Mouse (Mus musculus) kidney, embryonic 16.5 days (tissue): ENCODE data around the gene Ovca2. TPM values are rescaled to one million over a fixed set of nuclear protein-coding genes. Genes with fewer than 3 reads are reported as not detected.

ENCODE experiments used
- ATAC-seq: fragments of 200-750 bp; cut with Nextera tagmentation; 2 replicates; pipeline ENCODE4 v1.8.0; 2017; ENCODE audit warnings: moderate TSS enrichment; ENCODE audit not compliant: low FRiP score, low TSS enrichment
- H3K27ac ChIP-seq: fragments of 300-500 bp; sonication (generic); 2 replicates; pipeline ENCODE4 v1.5.1; 2014; ENCODE audit warnings: low read length
- H3K27me3 ChIP-seq: fragments of 300-500 bp; sonication (generic); 2 replicates; pipeline ENCODE4 v1.6.1; 2014; ENCODE audit warnings: low read length, control low read depth, mixed read lengths; ENCODE audit not compliant: insufficient read depth
- H3K36me3 ChIP-seq: fragments of 300-500 bp; sonication (generic); 2 replicates; pipeline ENCODE4 v1.6.1; 2014; ENCODE audit warnings: low read length, control low read depth, mixed read lengths; ENCODE audit not compliant: insufficient read depth
- H3K4me1 ChIP-seq: fragments of 300-500 bp; sonication (generic); 2 replicates; pipeline ENCODE4 v1.6.1; 2014; ENCODE audit warnings: low read length, control low read depth, mixed read lengths; ENCODE audit not compliant: insufficient read depth
- H3K4me2 ChIP-seq: fragments of 300-500 bp; sonication (generic); replicated peaks from 2 replicates; pipeline ENCODE4 v1.6.1; 2014; ENCODE audit warnings: low read depth, low read length
- H3K4me3 ChIP-seq: fragments of 300-500 bp; sonication (generic); 2 replicates; pipeline ENCODE4 v1.5.1; 2014; ENCODE audit warnings: mild to moderate bottlenecking, low read length
- H3K9ac ChIP-seq: fragments of 300-500 bp; sonication (generic); replicated peaks from 2 replicates; pipeline ENCODE4 v1.6.1; 2014; ENCODE audit warnings: low read length
- H3K9me3 ChIP-seq: fragments of 300-500 bp; sonication (generic); 2 replicates; pipeline ENCODE4 v1.6.1; 2016; ENCODE audit warnings: low read length, control low read depth
- WGBS: fragments of 180-500 bp; shearing (Covaris S2); extraction: QIAGEN DNeasy Blood & Tissue Kit; methylation state at CpG from one replicate; pipeline ENCODE4 v1.1.7; 2014; 5-methylcytosine and 5-hydroxymethylcytosine counted together
- polyA plus RNA-seq: library from polyadenylated mRNA; unstranded; fragments of >200 nt; fragmentation: Nextera tagmentation; extraction: Ambion mirVana; gene quantifications from 2 replicates; pipeline ENCODE4 v1.2.1, GENCODE M21; 2015

Ovca2 gene
- polyA plus RNA-seq, 1 experiment from 2014 or later, result 26.9 TPM

DNA sequence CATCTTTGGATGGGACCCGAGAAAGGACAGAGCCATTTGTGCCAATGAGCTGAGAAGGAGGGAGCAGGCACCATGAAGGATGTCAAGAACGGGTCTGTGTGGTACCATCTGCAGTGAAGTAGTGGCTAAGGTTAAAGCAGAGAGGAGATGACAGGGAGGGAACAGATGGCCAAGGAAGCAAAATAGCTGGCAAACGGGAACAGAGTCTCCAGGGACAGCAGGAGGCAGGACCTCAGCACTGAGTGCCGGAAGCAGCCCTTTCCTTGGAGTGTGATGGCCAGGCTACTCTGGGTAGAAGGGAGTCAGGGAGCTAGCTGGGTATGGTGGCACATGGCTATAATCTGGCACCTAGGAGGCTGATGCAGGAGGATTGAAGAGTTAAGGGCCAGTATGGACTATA, 20.2 kb upstream of the Ovca2 start:
- WGBS, result 64% methylated on average over 4 of the region's 4 CpGs
- no peaks in the 10 kb centered on the region for H3K9me3 ChIP-seq
- peaks cover 46% of the 10 kb centered on the region for H3K27me3 ChIP-seq
- H3K4me2 ChIP-seq, result no peak overlapping the region
- peaks cover 30% of the 10 kb centered on the region for H3K4me1 ChIP-seq
- H3K36me3 ChIP-seq, result no peaks in the 10 kb centered on the region
- ATAC-seq, result no peak
- H3K4me3 ChIP-seq, result no peak overlapping the region
- H3K27ac ChIP-seq, result no peak overlapping the region
- no peak overlapping the region for H3K9ac ChIP-seq

DNA sequence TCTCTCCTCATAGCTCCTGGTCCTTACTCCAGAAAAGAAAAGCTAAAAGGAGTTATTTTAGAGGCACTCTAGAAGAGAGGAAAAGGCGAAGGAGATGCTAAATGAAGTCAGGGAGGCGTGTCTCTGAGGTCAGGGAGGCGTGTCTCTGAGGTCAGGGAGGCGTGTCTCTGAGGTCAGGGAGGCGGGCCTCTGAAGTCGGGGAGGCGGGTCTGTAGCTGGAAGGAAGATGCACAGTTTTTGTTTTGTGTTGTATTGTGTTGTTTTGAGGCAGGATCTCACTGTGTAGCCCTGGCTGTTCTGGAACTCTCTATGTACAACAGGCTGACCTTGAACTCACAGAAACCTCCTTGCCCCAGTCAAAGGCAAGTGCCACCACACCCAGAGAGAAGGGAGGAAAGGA, 19.3 kb upstream of the Ovca2 start:
- Histone ChIP-seq H3K27me3 (peaks cover 55% of the 10 kb centered on the region), H3K36me3 (no peaks in the 10 kb centered on the region), H3K4me2 (no peak overlapping the region), H3K4me3 (no peak overlapping the region), H3K9me3 (no peaks in the 10 kb centered on the region), H3K9ac (no peak overlapping the region), H3K4me1 (peaks cover 38% of the 10 kb centered on the region), H3K27ac (no peak overlapping the region)
- ATAC-seq, result no peak
- WGBS, result 44% methylated on average over 7 of the region's 7 CpGs

DNA sequence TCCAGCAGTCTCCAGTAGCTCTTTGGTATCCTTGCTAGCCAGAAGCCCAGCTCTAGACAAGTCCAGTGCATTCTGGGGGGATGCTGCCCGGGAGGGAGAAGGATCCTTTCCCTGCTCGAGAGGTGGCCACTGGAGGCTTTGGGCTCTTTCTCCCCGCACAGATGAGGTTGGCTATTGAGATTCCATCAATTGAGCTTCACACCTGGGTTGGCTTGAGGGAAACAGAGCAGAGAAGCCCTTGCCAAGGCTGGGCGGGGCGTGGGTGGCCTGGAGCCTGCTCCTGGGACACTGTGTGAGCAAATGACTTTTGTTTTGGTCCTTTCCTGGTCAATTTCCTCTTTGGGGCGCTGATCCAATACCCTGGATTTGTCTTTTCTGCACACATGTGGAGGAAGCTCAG, 17.5 kb upstream of the Ovca2 start:
- WGBS, result 53% methylated on average over 6 of the region's 6 CpGs
- Histone ChIP-seq H3K36me3 (no peaks in the 10 kb centered on the region), H3K4me2 (no peak overlapping the region), H3K9me3 (no peaks in the 10 kb centered on the region), H3K9ac (no peak overlapping the region), H3K4me1 (peaks cover 30% of the 10 kb centered on the region), H3K27ac (no peak overlapping the region), H3K4me3 (no peak overlapping the region), H3K27me3 (peaks cover 62% of the 10 kb centered on the region)
- ATAC-seq, result no peak

DNA sequence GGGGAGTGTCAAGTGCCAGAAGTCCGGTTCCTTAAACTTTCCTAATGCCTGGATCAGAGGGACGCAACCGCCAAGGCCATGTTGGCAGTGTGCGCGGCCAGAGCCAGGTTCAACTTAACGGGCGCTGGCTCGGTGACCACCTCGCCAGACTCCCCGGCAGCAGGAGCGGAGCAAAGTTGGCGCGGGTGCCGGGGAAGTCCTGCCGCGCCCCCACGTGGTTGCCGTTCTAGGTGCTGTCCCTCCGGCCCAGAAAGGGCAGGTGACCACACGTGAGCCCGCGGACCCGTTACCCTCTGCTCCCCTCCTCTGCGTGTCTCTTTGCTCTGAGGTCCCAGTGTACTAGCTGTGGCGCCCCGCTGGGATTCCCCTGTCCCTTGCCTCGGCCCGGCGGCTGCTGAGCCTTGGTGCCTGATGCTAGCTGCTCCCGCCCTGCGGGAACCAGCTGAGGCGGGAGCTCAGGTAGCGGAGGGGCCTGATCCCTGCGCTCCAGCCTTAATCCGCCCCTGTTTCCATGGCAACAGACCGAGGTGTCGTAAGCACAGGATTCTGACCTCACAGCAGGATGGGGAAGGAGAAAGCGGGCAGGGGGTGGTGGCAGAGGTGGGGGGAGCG, 16.3 kb upstream of the Ovca2 start:
- peaks cover 31% of the 10 kb centered on the region for H3K4me1 ChIP-seq
- no peak; the same call in 1 of the 2 replicates for ATAC-seq
- no peaks in the 10 kb centered on the region for H3K9me3 ChIP-seq
- peaks cover 59% of the 10 kb centered on the region for H3K27me3 ChIP-seq
- H3K27ac ChIP-seq, result no peak overlapping the region
- no peaks in the 10 kb centered on the region for H3K36me3 ChIP-seq
- H3K4me3 ChIP-seq, result peak overlapping the region; percentile 60
- H3K4me2 ChIP-seq, result peak overlapping the region; percentile 87
- peak overlapping the region; percentile 28 for H3K9ac ChIP-seq
- WGBS, result under 1% methylated on average over 39 of the region's 39 CpGs

DNA sequence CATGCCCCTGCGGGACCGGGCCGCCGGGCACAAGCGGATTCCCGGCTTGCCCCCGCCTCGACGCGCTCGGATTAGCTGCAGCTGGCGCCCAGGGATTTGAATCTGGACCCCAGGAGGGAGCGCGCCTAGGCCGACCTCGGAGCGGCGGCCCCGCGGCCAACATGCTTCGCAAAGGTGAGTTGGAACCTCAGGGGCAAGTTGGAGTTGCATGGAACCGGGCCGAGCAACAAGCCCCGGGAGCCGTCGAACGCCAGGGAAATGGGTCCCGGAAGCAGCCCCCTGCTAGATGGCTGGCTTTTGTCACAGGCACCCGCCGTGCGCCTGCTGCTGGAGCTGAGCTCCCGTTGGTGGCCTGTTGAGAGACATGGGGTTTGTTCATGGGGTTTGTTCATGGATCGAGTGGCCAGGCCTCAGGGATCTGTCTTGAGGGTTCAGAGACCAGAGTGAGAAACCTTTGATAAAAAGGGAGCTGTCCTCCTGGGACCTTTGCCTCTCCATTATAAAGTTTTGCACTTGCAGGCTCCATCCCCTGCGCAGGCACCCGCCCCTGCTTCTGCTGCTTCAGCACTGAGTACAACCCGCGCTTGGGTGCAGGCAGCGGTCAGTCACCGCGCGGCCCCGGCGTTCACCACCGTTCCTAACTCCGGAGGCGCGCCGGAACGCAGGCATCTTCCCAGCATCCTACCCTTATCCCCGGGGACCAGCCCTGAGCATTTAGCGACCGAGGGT, 15.7 kb upstream of the Ovca2 start:
- Histone ChIP-seq H3K9me3 (no peaks in the 10 kb centered on the region), H3K4me1 (peaks cover 36% of the 10 kb centered on the region), H3K4me2 (peak overlapping the region; percentile 87), H3K9ac (peak overlapping the region; percentile 65), H3K27me3 (peaks cover 59% of the 10 kb centered on the region), H3K27ac (no peak overlapping the region), H3K36me3 (no peaks in the 10 kb centered on the region), H3K4me3 (peak overlapping the region; percentile 60)
- WGBS, result under 1% methylated on average over 52 of the region's 52 CpGs
- ATAC-seq, result no peak

DNA sequence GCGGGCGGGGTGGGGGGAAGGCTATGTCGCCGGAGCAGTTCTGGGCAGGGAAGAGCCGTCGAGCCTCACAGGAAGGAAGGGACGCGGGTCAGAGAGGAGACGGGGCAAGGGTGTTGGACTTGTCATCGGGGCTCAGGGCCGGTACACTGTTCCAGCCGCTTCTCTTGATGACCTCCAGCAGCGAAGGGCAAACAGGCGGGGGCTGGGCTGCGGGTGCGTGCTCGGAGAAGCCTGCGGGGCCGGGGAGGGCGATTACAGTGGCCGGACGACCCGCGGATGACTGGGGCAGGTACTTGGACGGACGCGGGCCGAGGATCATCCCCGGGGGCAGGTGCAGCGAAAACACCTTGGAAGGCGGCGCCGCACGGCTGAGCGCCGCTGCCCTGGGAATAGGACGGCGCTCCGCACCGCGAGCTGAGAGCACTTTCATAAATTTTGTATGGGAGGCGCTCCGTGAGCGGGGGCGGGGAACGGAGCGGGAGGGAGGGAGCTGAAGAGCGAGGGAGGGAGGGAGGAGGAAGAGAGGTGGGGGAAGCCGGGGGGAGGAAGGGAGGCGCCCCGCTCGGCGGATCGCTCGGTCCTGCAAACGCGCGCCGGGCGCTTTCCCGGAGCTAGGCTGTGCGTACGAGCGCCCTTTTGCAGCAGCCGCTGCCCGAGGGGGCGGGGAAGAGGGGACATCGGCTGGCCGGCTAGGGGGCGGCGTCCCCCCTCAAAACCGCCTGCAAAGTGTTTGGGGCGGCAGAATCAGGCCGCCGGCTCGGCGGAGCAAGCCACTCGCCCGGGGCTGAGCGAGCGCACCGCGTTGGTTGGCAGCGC, 14.8 kb upstream of the Ovca2 start, which contains the start of gene Rtn4rl1:
TSS of gene Rtn4rl1 (plus strand) at position 528 of the 816 bp plus-strand sequence.
- H3K9ac ChIP-seq, result peak within 1 kb of the TSS; percentile 65

DNA sequence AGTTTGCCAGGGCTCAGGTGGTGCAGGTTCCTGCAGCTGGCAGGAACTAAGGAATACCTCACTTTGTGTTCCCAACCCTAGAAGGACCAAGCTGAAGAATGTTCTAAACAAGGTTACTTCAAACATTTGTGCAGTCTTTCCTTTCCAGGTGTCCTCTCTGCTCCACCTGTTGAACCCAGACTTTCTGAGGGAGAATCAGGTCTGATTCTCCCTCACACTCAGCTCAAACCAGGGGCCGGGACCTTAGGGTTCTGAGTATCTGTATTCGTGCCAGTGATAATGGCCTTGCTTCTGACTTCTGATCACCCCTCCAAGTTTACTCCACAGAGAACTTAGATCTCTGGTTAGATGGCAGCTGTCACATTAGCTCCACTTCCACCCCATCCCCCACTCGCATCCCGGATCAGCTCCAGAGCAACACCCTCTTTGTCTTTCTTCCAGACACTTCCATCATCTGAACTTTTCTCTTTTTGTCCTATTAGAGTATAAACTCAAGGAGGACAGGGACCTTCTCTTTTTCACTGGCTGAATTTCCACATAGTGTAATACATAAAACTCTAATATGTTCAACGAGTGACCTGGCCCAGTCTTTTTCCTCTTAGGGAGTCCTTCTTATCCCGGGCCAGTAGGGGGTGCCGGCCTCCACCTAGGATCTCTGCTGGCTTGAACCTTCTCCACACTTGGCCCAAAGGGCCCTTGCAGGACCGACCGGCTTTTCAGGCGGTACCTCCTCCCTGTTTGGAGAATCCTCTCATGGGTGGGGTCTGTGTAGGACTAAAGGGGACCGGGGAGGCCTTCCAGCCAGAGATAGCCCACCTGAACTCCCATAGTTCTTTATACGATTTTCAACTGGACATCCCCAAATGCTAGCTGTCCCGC, 13.9 kb upstream of the Ovca2 start:
- no peak overlapping the region for H3K27ac ChIP-seq
- H3K4me1 ChIP-seq, result peaks cover 39% of the 10 kb centered on the region
- H3K9ac ChIP-seq, result peak overlapping the region; percentile 65; the same call in 1 of the 2 replicates
- ATAC-seq, result peak; percentile 60
- H3K4me2 ChIP-seq, result peak overlapping the region; percentile 87
- H3K36me3 ChIP-seq, result no peaks in the 10 kb centered on the region
- no peaks in the 10 kb centered on the region for H3K9me3 ChIP-seq
- H3K4me3 ChIP-seq, result peak overlapping the region; percentile 60
- 25% methylated on average over 13 of the region's 13 CpGs for WGBS
- H3K27me3 ChIP-seq, result peaks cover 51% of the 10 kb centered on the region

More for the DNA sequence above, 14.8 kb upstream of the Ovca2 start, which contains the start of gene Rtn4rl1:
- H3K9me3 ChIP-seq, result no peaks in the 10 kb centered on the region
- WGBS, result under 1% methylated on average over 80 of the region's 84 CpGs
- H3K36me3 ChIP-seq, result no peaks in the 10 kb centered on the region
- ATAC-seq, result peak; percentile 24; the same call in 1 of the 2 replicates
- peaks cover 55% of the 10 kb centered on the region for H3K27me3 ChIP-seq
- H3K4me3 ChIP-seq, result peak within 1 kb of the TSS; percentile 60
- H3K27ac ChIP-seq, result no peak within 1 kb of the TSS
- H3K4me2 ChIP-seq, result peak within 1 kb of the TSS; percentile 87
- peaks cover 39% of the 10 kb centered on the region for H3K4me1 ChIP-seq

DNA sequence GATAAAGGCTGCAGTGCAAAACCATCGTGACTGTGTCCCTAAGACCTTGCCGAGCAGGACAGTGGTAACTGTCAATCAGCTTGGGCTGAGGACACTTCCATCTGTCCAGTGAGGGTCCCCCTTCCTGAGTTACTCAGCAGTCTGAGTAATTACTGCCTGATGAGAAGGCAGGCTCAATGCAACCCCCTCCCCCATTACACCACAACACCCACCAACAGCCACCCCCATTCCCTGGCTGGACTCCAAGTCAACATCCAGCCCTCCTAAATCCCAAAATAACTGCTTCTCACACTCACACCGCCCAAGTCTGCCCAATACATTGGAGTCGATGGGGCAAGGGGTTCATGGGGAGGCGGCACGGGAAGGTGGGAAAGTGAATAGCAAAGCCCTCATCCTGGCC, 13.2 kb upstream of the Ovca2 start:
- Histone ChIP-seq H3K4me2 (no peak overlapping the region), H3K9me3 (no peaks in the 10 kb centered on the region), H3K4me1 (peaks cover 39% of the 10 kb centered on the region), H3K9ac (no peak overlapping the region), H3K27me3 (peaks cover 46% of the 10 kb centered on the region), H3K27ac (no peak overlapping the region), H3K4me3 (no peak overlapping the region), H3K36me3 (no peaks in the 10 kb centered on the region)
- no peak for ATAC-seq
- 56% methylated on average over 6 of the region's 6 CpGs for WGBS

DNA sequence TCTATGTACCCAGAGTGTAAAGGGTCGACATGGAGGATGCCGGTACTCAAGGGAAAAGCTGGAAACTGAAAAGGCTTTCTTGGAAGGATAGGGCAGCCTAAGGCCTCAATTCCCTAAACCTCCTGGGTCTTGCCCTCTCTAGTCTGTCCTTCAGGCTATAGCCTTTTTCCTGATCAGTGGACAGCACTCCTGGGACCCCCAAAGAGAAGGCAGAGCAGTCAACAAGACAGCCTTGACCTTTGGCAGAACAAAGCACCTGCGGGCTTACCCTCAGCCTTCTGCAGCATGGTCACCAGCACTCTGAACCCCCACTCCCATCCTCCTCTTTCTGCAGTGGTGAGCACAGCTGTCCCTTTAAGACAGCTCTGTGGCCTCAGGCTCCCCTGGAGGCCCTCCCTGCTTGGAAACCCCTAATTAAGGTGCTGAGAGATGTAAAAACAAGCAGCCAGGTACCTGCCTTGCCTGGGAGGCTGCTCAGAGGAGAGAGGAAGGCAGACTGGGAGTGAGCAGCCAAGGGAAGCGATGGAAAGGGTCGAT, 12.3 kb upstream of the Ovca2 start, which contains the start of gene Dph1:
TSS of gene Dph1 (minus strand) at position 337 of the 537 bp plus-strand sequence.
- 57% methylated on average over 5 of the region's 5 CpGs for WGBS
- Histone ChIP-seq H3K4me1 (peaks cover 39% of the 10 kb centered on the region), H3K4me2 (peak within 1 kb of the TSS; percentile 94), H3K9ac (peak within 1 kb of the TSS; percentile 77), H3K27me3 (peaks cover 37% of the 10 kb centered on the region), H3K27ac (peak within 1 kb of the TSS; percentile 23; the same call in 1 of the 2 replicates), H3K36me3 (no peaks in the 10 kb centered on the region), H3K9me3 (no peaks in the 10 kb centered on the region), H3K4me3 (peak within 1 kb of the TSS; percentile 90)
- no peak for ATAC-seq
